Comparison of ENCODE assay signal across 27 mouse cellular contexts in genomic region chr10:110162596-110162995, GRCm38 (mm10).
DNase-seq lines count a peak whose midpoint lies in the region; ATAC-seq and TF ChIP-seq lines count a peak whose summit lies in the region.
"Had no signal": no experiment of that assay in that cellular context is flagged by ENCODE, and none has a peak within 500 bp of the region (broad histone marks: within the 10 kb centered on the region; RNA-seq: fewer than 3 reads in every experiment).

No protein-coding gene starts in this region.

- no peak overlapping the region for H3K9ac ChIP-seq in heart, postnatal 0 days (replicated peaks; ENCODE audit: low read depth, low read length)
- H3K9ac ChIP-seq: embryonic facial prominence, embryonic 15.5 days; forebrain, embryonic 13.5 days; heart, embryonic 13.5 days; hindbrain, embryonic 12.5 days; limb, embryonic 13.5 days; liver, postnatal 0 days; midbrain, embryonic 13.5 days had no signal

- peak; percentile 39 to 44 for DNase-seq in cerebellum, postnatal 10 days
- DNase-seq in cerebellum, postnatal 36 days: no peak
- DNase-seq in heart, postnatal 0 days (ENCODE audit: low spot score): peak; percentile 21
- DNase-seq in heart, postnatal 14 days: no peak
- peak; percentile 2 for DNase-seq in lung, postnatal 36 days
- no peak for DNase-seq in lung, postnatal 14 days
- no peak for DNase-seq in thymus, postnatal 10 days (ENCODE audit: low spot score in 2 of 2)
- DNase-seq: adrenal gland, adult 8-10 months; cerebellum, adult 11 months; cerebellum, adult 9-10 months; gastrocnemius, adult 2 months; heart, adult 2 months; heart, postnatal 36 days; kidney, adult 9 months; kidney, postnatal 10 days; liver, postnatal 0 days; thymus, postnatal 14 days had no signal

- no peaks in the 10 kb centered on the region for H3K36me3 ChIP-seq in heart, postnatal 0 days (replicated peaks; ENCODE audit: control insufficient read depth, insufficient read depth, low read length)
- H3K36me3 ChIP-seq: embryonic facial prominence, embryonic 15.5 days; heart, embryonic 13.5 days; hindbrain, embryonic 12.5 days; limb, embryonic 13.5 days; midbrain, embryonic 13.5 days had no signal

- H3K27ac ChIP-seq in heart, postnatal 0 days (ENCODE audit: low read depth): no peak overlapping the region
- H3K27ac ChIP-seq: embryonic facial prominence, embryonic 15.5 days; forebrain, embryonic 13.5 days; gastrocnemius, adult 2 months; heart, adult 2 months; heart, embryonic 13.5 days; hindbrain, embryonic 12.5 days; limb, embryonic 13.5 days; midbrain, embryonic 13.5 days had no signal

- intact Hi-C loops in heart, postnatal 14 days (cut with DNase I): no loop called here

- peaks cover 10% of the 10 kb centered on the region for H3K4me1 ChIP-seq in heart, postnatal 0 days (ENCODE audit: control insufficient read depth, insufficient read depth)

- no peak for TF ChIP-seq EP300 in heart, postnatal 0 days (IDR thresholded peaks at IDR 0.05; ENCODE audit: low read depth)

- no peak overlapping the region for H3K4me2 ChIP-seq in heart, postnatal 0 days (ENCODE audit: low read depth, low read length)
- H3K4me2 ChIP-seq: embryonic facial prominence, embryonic 15.5 days; forebrain, embryonic 13.5 days; heart, embryonic 13.5 days; hindbrain, embryonic 12.5 days; limb, embryonic 13.5 days; liver, embryonic 11.5 days; midbrain, embryonic 13.5 days had no signal

- H3K27me3 ChIP-seq in heart, postnatal 0 days (ENCODE audit: control insufficient read depth, insufficient read depth, low read length): no peaks in the 10 kb centered on the region
- H3K27me3 ChIP-seq: CH12.LX; embryonic facial prominence, embryonic 15.5 days; forebrain, embryonic 13.5 days; heart, embryonic 13.5 days; hindbrain, embryonic 12.5 days; limb, embryonic 13.5 days; midbrain, embryonic 13.5 days had no signal

- no peak overlapping the region for H3K4me3 ChIP-seq in heart, postnatal 0 days (ENCODE audit: low read depth, low read length)
- H3K4me3 ChIP-seq: embryonic facial prominence, embryonic 15.5 days; forebrain, embryonic 13.5 days; gastrocnemius, adult 2 months; heart, adult 2 months; heart, embryonic 13.5 days; hindbrain, embryonic 12.5 days; limb, embryonic 13.5 days; midbrain, embryonic 13.5 days had no signal

- H3K9me3 ChIP-seq in heart, postnatal 0 days (replicated peaks; ENCODE audit: control insufficient read depth, low read length): no peaks in the 10 kb centered on the region
- H3K9me3 ChIP-seq: embryonic facial prominence, embryonic 15.5 days; forebrain, embryonic 13.5 days; heart, embryonic 13.5 days; hindbrain, embryonic 12.5 days; limb, embryonic 13.5 days; midbrain, embryonic 13.5 days had no signal

- no peak for TF ChIP-seq CTCF in heart, postnatal 0 days (IDR thresholded peaks at IDR 0.05; ENCODE audit: low read depth)

- ATAC-seq in heart, postnatal 0 days (ENCODE audit: insufficient read depth, low read depth): no peak
- ATAC-seq: forebrain, embryonic 13.5 days; intestine, postnatal 0 days; liver, postnatal 0 days; lung, postnatal 0 days; midbrain, embryonic 13.5 days had no signal

Comparison
In these comparisons a context has a peak if more than half of its experiments do, and no peak if none do; other contexts are left out.
1. DNase-seq: peak in cerebellum, postnatal 10 days (2 of 2), heart, postnatal 0 days (single experiment) and lung, postnatal 36 days (single experiment); none in cerebellum, postnatal 36 days (0 of 2), heart, postnatal 14 days (0 of 2), lung, postnatal 14 days (single experiment) and thymus, postnatal 10 days (0 of 2).